Mouse (Mus musculus): ENCODE measurements at regions not wholly inside any gene's neighbourhood (a gene's known extent, or its start where the extent isn't known, plus 50 kb on each side); places are given as distances from the start of the nearest gene placed in this dataset.

DNA sequence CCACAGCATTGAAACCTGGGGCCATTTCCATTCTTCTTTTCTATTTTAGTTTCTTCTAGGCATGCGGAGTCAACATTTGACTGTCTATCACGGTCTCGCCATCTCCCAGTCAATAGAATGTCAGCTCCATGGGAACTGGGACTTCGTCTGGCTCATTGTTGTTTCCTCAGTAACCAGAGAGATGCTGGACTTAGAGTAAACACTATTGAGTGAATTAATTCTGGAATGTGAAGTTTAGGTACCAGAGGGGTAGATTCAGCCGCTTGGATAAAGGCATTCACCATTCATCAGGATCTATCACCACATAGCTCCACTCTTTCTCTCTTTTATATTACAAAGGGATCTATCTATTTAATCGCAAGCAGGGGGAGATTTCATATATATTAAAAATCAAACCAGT lies 354.2 kb upstream of the Igfbp7 start:
- no peak for TF ChIP-seq NELFE (IDR thresholded peaks at IDR 0.05; ENCODE audit: low read depth, low read length)
- TF ChIP-seq KAT2A (conservative IDR thresholded peaks at IDR 0.05; ENCODE audit: low read depth, low read length), result no peak
- no peak for TF ChIP-seq ELF1 (IDR thresholded peaks at IDR 0.05; ENCODE audit: low read depth, low read length)
- no peak for TF ChIP-seq MAFK (IDR thresholded peaks at IDR 0.05; ENCODE audit: borderline replicate concordance, low read depth, low read length)
- no peak for TF ChIP-seq BHLHE40 (IDR thresholded peaks at IDR 0.05; ENCODE audit: borderline replicate concordance, low read depth, low read length)
- Histone ChIP-seq H3K9me3 (replicated peaks; ENCODE audit: insufficient read depth, low read length) (no peaks in the 10 kb centered on the region), H3K4me3 (ENCODE audit: control insufficient read depth in 1 of 2, insufficient read depth in 1 of 2, low read depth in 2 of 2, low read length in 2 of 2) (no peak overlapping the region), H3K9ac (ENCODE audit: control insufficient read depth, low read depth, low read length, poor library complexity, severe bottlenecking) (no peak overlapping the region), H3K79me2 (ENCODE audit: control insufficient read depth, insufficient read depth, low read length, poor library complexity) (no peaks in the 10 kb centered on the region), H3K36me3 (ENCODE audit: control insufficient read depth in 1 of 2, insufficient read depth in 2 of 2, low read length in 2 of 2) (no peaks in the 10 kb centered on the region), H3K27ac (ENCODE audit: control insufficient read depth, low read depth, low read length) (no peak overlapping the region), H3K4me1 (ENCODE audit: control insufficient read depth in 1 of 2, insufficient read depth in 2 of 2, low read length in 2 of 2) (no peaks in the 10 kb centered on the region), H3K27me3 (ENCODE audit: control insufficient read depth in 1 of 2, insufficient read depth in 2 of 2, low read length in 2 of 2) (no peaks in the 10 kb centered on the region)
- DNase-seq (ENCODE audit: low read depth, low spot score), result no peak

DNA sequence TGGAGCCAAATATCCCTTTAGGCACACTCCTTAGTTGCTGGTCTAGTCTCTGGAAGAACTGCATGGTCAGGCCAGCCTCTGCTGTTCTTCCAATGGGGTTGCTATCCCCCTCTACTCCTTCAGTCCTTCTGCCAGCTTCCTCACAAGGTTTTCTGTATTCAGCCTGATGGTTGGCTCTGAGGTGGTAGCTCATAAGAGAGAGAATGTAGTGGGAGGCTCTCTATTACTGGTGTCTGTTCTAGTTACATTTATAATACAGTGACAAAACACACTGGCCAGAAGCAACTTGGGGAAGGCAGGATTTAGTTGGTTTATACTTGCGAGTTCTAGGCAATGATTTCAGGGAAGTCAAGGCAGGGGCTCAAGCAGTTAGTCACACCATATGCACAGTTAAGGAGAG lies 341.1 kb upstream of the Igfbp7 start:
- H3K36me3 ChIP-seq (ENCODE audit: control insufficient read depth in 1 of 2, insufficient read depth in 2 of 2, low read length in 2 of 2), result no peaks in the 10 kb centered on the region
- H3K27ac ChIP-seq (ENCODE audit: control insufficient read depth, low read depth, low read length), result no peak overlapping the region
- no peaks in the 10 kb centered on the region for H3K9me3 ChIP-seq (replicated peaks; ENCODE audit: insufficient read depth, low read length)
- no peak overlapping the region for H3K9ac ChIP-seq (ENCODE audit: control insufficient read depth, low read depth, low read length, poor library complexity, severe bottlenecking)
- no peak overlapping the region for H3K4me3 ChIP-seq (ENCODE audit: control insufficient read depth in 1 of 2, insufficient read depth in 1 of 2, low read depth in 2 of 2, low read length in 2 of 2)
- no peak for TF ChIP-seq POLR2A (IDR thresholded peaks at IDR 0.05; ENCODE audit: control insufficient read depth in 1 of 2, insufficient read depth in 1 of 2, low read depth in 1 of 2, low read length in 2 of 2, poor library complexity in 1 of 2)
- TF ChIP-seq TCF12 (IDR thresholded peaks at IDR 0.05; ENCODE audit: low read depth, low read length), result no peak
- TF ChIP-seq JUND (IDR thresholded peaks at IDR 0.05; ENCODE audit: low read depth, low read length), result no peak
- TF ChIP-seq POLR2AphosphoS2 (IDR thresholded peaks at IDR 0.05; ENCODE audit: low read length), result no peak
- TF ChIP-seq HCFC1 (IDR thresholded peaks at IDR 0.05; ENCODE audit: low read depth, low read length), result no peak
- TF ChIP-seq CHD1 (IDR thresholded peaks at IDR 0.05; ENCODE audit: low read depth, low read length), result no peak
- TF ChIP-seq POLR2AphosphoS5 (IDR thresholded peaks at IDR 0.05; ENCODE audit: borderline replicate concordance, low read depth, low read length), result no peak
- TF ChIP-seq GABPA (IDR thresholded peaks at IDR 0.05; ENCODE audit: low read depth, low read length), result no peak
- no peak for TF ChIP-seq TAL1 (IDR thresholded peaks at IDR 0.05; ENCODE audit: low read length)
- no peak for TF ChIP-seq RCOR1 (IDR thresholded peaks at IDR 0.05; ENCODE audit: low read depth, low read length)
- TF ChIP-seq ZKSCAN1 (IDR thresholded peaks at IDR 0.05; ENCODE audit: low read depth, low read length), result no peak
- no peak for TF ChIP-seq ETS1 (IDR thresholded peaks at IDR 0.05; ENCODE audit: low read depth, low read length)
- TF ChIP-seq MEF2A (IDR thresholded peaks at IDR 0.05; ENCODE audit: extremely low read depth, insufficient replicate concordance, low read depth, low read length, poor library complexity, severe bottlenecking), result no peak
- H3K27me3 ChIP-seq (ENCODE audit: control insufficient read depth in 1 of 2, insufficient read depth in 2 of 2, low read length in 2 of 2), result no peaks in the 10 kb centered on the region
- no peak for DNase-seq (ENCODE audit: low read depth, low spot score)
- H3K4me1 ChIP-seq (ENCODE audit: control insufficient read depth in 1 of 2, insufficient read depth in 2 of 2, low read length in 2 of 2), result no peaks in the 10 kb centered on the region
- no peaks in the 10 kb centered on the region for H3K79me2 ChIP-seq (ENCODE audit: control insufficient read depth, insufficient read depth, low read length, poor library complexity)

Data from MEL (cell line).